In the genomic region with DNA sequence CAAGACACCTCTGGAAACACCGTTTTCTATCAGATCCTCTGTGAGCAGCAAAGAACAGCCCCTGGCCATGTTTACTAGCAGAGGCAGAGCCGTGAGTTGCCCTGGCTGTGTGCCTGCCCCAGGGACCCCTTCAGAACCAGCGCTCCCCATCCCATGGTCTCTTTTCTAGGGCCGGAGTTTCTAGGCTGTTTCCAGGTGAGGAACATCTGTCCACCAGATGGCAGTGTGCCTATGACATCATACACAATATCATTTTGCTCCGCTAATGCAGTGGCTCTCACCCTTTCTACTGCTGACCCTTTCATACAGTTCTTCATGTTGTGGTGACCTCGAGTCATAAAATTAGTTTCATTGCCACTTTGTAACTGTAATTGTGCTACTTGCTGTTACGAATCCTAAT, we compare ENCODE assay signal across 8 mouse cellular contexts. TPM values are rescaled to one million over a fixed set of nuclear protein-coding genes. Genes with fewer than 3 reads are reported as not detected.
A peak's percentile ranks its signal among the peaks of the same experiment; 100 is the strongest.
DNase-seq lines count a peak whose midpoint lies in the region; TF ChIP-seq lines count a peak whose summit lies in the region.

No protein-coding gene starts in this region.

- no peak overlapping the region for H3K4me3 ChIP-seq in heart, adult 2 months

- 42% methylated on average over 7 of the region's 7 CpGs for WGBS in heart, adult 2 months

- H3K27ac ChIP-seq in heart, adult 2 months: no peak overlapping the region

- H3K36me3 ChIP-seq in heart, adult 2 months (ENCODE audit: control insufficient read depth, insufficient read depth, low read length): no peaks in the 10 kb centered on the region

- no peak for DNase-seq in heart, adult 2 months
- DNase-seq in heart, adult 8-10 months (ENCODE audit: low spot score): no peak
- peak; percentile 48 for DNase-seq in urinary bladder, postnatal 14 days (ENCODE audit: low spot score)
- no peak for DNase-seq in urinary bladder, adult 2 months (ENCODE audit: low spot score)
- DNase-seq in forelimb bud, embryonic 11.5 days (ENCODE audit: low read depth, low spot score): peak; percentile 77
- DNase-seq in lung, postnatal 36 days: peak; percentile 68
- peak; percentile 75 for DNase-seq in testis, postnatal 10 days (ENCODE audit: low spot score)
- no peak for DNase-seq in urinary bladder, postnatal 10 days (ENCODE audit: low spot score)

- peak; percentile 71 for TF ChIP-seq CTCF in heart, adult 2 months (IDR thresholded peaks at IDR 0.05)

- no peaks in the 10 kb centered on the region for H3K4me1 ChIP-seq in heart, adult 2 months (ENCODE audit: control insufficient read depth, insufficient read depth, low read length)

- H3K9ac ChIP-seq in heart, adult 2 months (ENCODE audit: low read depth, low read length): no peak overlapping the region

- intact Hi-C loops in heart, adult 2 months (cut with DNase I): loop anchor here (5.0 kb wide), 1 partner anchor 284 kb away; no protein-coding TSS in a partner anchor

- no peaks in the 10 kb centered on the region for H3K27me3 ChIP-seq in heart, adult 2 months (ENCODE audit: control insufficient read depth, insufficient read depth, low read length)

- TF ChIP-seq EP300 in heart, adult 2 months (IDR thresholded peaks at IDR 0.05; ENCODE audit: insufficient read depth, low read depth, low read length): no peak

- H3K79me2 ChIP-seq in heart, adult 2 months (replicated peaks; ENCODE audit: control insufficient read depth, insufficient read depth, low read length): no peaks in the 10 kb centered on the region

- TF ChIP-seq POLR2A in heart, adult 2 months (IDR thresholded peaks at IDR 0.05; ENCODE audit: insufficient read depth, low read depth, low read length): no peak

RNA-seq across cellular contexts. Expression of a gene that starts 34.2 kb away (rescaled TPM):
- 1 to 10 TPM; 1.0 to 1.1 TPM for total RNA-seq in heart, adult 2 months (2021)
- polyA plus RNA-seq in heart, adult 2 months (2012; rRNA removed): 2.1 and 3.2 TPM in 2 replicates
- total RNA-seq in heart, adult 8-10 months (2022): 1 to 10 TPM in 1 of 4 experiments, under 1 TPM in 3; 0.44 to 1.1 (median 0.73) TPM
- polyA plus RNA-seq in urinary bladder, adult 2 months (2012; rRNA removed): 35.2 and 43.3 TPM in 2 replicates

Comparison
In these comparisons a context has a peak if more than half of its experiments do, and no peak if none do; other contexts are left out.
1. DNase-seq: peak in urinary bladder, postnatal 14 days (single experiment), forelimb bud, embryonic 11.5 days (single experiment), lung, postnatal 36 days (single experiment) and testis, postnatal 10 days (single experiment); none in heart, adult 2 months (0 of 2), heart, adult 8-10 months (single experiment), urinary bladder, adult 2 months (single experiment) and urinary bladder, postnatal 10 days (single experiment).